Mouse (Mus musculus) embryonic fibroblast, embryonic 13.5 days (primary cell): ENCODE data around the gene Arpp21.

Experiments
- CTCF ChIP-seq: IDR thresholded peaks from 2 replicates; pipeline ENCODE4 v1.5.1; 2011; ENCODE audit warnings: mild to moderate bottlenecking, control low read depth, low read length, moderate library complexity, borderline replicate concordance; ENCODE audit not compliant: insufficient read depth
- POLR2A ChIP-seq: IDR thresholded peaks from 2 replicates; pipeline ENCODE4 v1.6.1; 2011; ENCODE audit warnings: low read depth, mild to moderate bottlenecking, control low read depth, low read length, moderate library complexity

DNA sequence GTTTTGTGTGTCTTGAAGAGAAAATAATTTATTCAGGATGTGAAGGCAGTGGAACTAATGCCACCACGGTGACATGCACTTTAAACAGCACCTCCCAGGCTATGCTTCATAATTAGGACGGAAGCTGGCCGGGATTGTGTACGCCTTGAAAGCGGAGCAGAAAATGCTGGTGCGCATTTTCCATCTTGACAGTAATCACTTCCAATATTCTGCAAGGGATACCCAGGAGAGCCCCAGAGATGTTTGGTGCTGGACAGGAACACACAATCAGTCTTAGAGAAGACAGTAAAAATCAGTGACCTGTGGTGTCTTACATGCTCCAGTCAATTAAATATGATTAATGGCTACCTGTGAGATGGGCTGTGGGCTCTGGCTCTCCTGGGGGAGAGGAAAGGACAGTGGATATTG lies 112.3 kb downstream of the Arpp21 start:
- no peak for TF ChIP-seq CTCF
- TF ChIP-seq POLR2A, result no peak
